Mouse (Mus musculus) heart, postnatal 0 days (tissue): ENCODE results near the gene Prkg1.

Experiments
- CTCF ChIP-seq: IDR thresholded peaks from 2 replicates; pipeline ENCODE4 v1.5.1; 2016; ENCODE audit warnings: antibody characterized with exemption, control low read depth, low read depth
- EP300 ChIP-seq: IDR thresholded peaks from 2 replicates; pipeline ENCODE4 v1.6.1; 2016; ENCODE audit warnings: antibody characterized with exemption, low read depth

- no peak for TF ChIP-seq CTCF
- TF ChIP-seq EP300: no peak
Observed at GRCm38 (mm10) chr19:31577092-31577491, 187.7 kb downstream of the Prkg1 start.
